Mouse (Mus musculus): ENCODE measurements around the gene Kcnk7. TPM values are rescaled to one million over a fixed set of nuclear protein-coding genes. Genes with fewer than 3 reads are reported as not detected.
A peak's percentile ranks its signal among the peaks of the same experiment; 100 is the strongest.

Gene Kcnk7
- total RNA-seq, 2 experiments from 2014 or later: not detected

- peak; percentile 91 to 96 for DNase-seq
Observed at GRCm38 (mm10) chr19:5689565-5690342, 14.4 kb upstream of the Kcnk7 start.

- DNase-seq: no peak
Observed at GRCm38 (mm10) chr19:5690343-5690735, 13.8 kb upstream of the Kcnk7 start.

- DNase-seq: no peak
Observed at GRCm38 (mm10) chr19:5691601-5692000, 12.6 kb upstream of the Kcnk7 start.

GRCm38 (mm10) chr19:5692086-5692912 is 11.9 kb upstream of the Kcnk7 start:
- DNase-seq: peak; percentile 72 to 93

- peak in 1 of 2 experiments; percentile 34 for DNase-seq
Observed at GRCm38 (mm10) chr19:5692913-5693396, 11.2 kb upstream of the Kcnk7 start.

GRCm38 (mm10) chr19:5693801-5694200 is 10.4 kb upstream of the Kcnk7 start:
- no peak for DNase-seq

GRCm38 (mm10) chr19:5695849-5696462 is 8.2 kb upstream of the Kcnk7 start:
- DNase-seq: no peak

- DNase-seq: peak in 1 of 2 experiments; percentile 39
Observed at GRCm38 (mm10) chr19:5704801-5705571, 819 bp downstream of the Kcnk7 start.

- no peak for DNase-seq
Observed at GRCm38 (mm10) chr19:5710068-5710467, 5.9 kb downstream of the Kcnk7 start.

GRCm38 (mm10) chr19:5710581-5710980 is 6.4 kb downstream of the Kcnk7 start:
- no peak for DNase-seq

GRCm38 (mm10) chr19:5711218-5711617 is 7.1 kb downstream of the Kcnk7 start:
- peak; percentile 81 to 84 for DNase-seq

GRCm38 (mm10) chr19:5711907-5712460 is 7.8 kb downstream of the Kcnk7 start:
- DNase-seq: peak in 1 of 2 experiments; percentile 62

GRCm38 (mm10) chr19:5713255-5713654 is 9.1 kb downstream of the Kcnk7 start:
- no peak for DNase-seq

- DNase-seq: peak; percentile 86 to 91
Observed at GRCm38 (mm10) chr19:5713730-5714129, 9.6 kb downstream of the Kcnk7 start.

- no peak for DNase-seq
Observed at GRCm38 (mm10) chr19:5715793-5716688, 11.9 kb downstream of the Kcnk7 start.

GRCm38 (mm10) chr19:5716955-5717354 is 12.8 kb downstream of the Kcnk7 start:
- DNase-seq: no peak

- DNase-seq: no peak
Observed at GRCm38 (mm10) chr19:5721233-5721632, 17.1 kb downstream of the Kcnk7 start.

GRCm38 (mm10) chr19:5722848-5723425 is 18.8 kb downstream of the Kcnk7 start:
- DNase-seq: no peak

- no peak for DNase-seq
Observed at GRCm38 (mm10) chr19:5723934-5724548, 19.9 kb downstream of the Kcnk7 start.

- DNase-seq: peak; percentile 90 to 95
Observed at GRCm38 (mm10) chr19:5724549-5724941, 20.4 kb downstream of the Kcnk7 start.

Data from heart, adult 18-20 months (tissue).